Mouse (Mus musculus) megakaryocyte, embryonic 14.5 days (primary cell): ENCODE data around the gene Gm20379. TPM values are rescaled to one million over a fixed set of nuclear protein-coding genes. Genes with fewer than 3 reads are reported as not detected.

Experiments
- H3K27me3 ChIP-seq: replicated peaks from 2 replicates; pipeline ENCODE3; 2012; ENCODE audit warnings: inconsistent platforms
- H3K36me3 ChIP-seq: replicated peaks from 2 replicates; pipeline ENCODE3; 2012; ENCODE audit warnings: low read length, inconsistent platforms, mixed read lengths
- H3K4me1 ChIP-seq: 2 replicates; pipeline ENCODE4 v1.6.1; 2012; ENCODE audit warnings: inconsistent platforms
- H3K4me3 ChIP-seq: replicated peaks from 2 replicates; pipeline ENCODE3; 2012; ENCODE audit warnings: moderate library complexity, mild to moderate bottlenecking, inconsistent platforms
- H3K9me3 ChIP-seq: 2 replicates; pipeline ENCODE4 v1.6.1; 2012; ENCODE audit warnings: inconsistent platforms
- FLI1 ChIP-seq: IDR thresholded peaks from 2 replicates; pipeline ENCODE4 v1.6.1; 2012; ENCODE audit warnings: low read length, inconsistent platforms, mixed read lengths
- GATA1 ChIP-seq: IDR thresholded peaks from 3 replicates; pipeline ENCODE4 v1.6.1; 2012; ENCODE audit warnings: mixed read lengths, low read length, inconsistent platforms, borderline replicate concordance
- polyA plus RNA-seq: library from polyadenylated mRNA; stranded (reverse); fragments of >175 nt; gene quantifications from 2 replicates; pipeline ENCODE4 v1.2.3, GENCODE M21; 2012; ENCODE audit warnings: low replicate concordance; ENCODE audit not compliant: insufficient read depth

Gene Gm20379
- not detected in 2 replicates for polyA plus RNA-seq

- no peak within 1 kb of the TSS for H3K4me3 ChIP-seq
- TF ChIP-seq FLI1 (no peak), GATA1 (no peak)
- peaks cover 42% of the 10 kb centered on the region for H3K36me3 ChIP-seq
- 0 out of 2 replicates have a peak, but pooled peaks cover 3% of the 10 kb centered on the region for H3K9me3 ChIP-seq
- no peaks in the 10 kb centered on the region for H3K4me1 ChIP-seq
- H3K27me3 ChIP-seq = no peaks in the 10 kb centered on the region
These were observed at the start of gene Gm20379 for GRCm38 (mm10) chr13:92305680-92306079. Gene Gm20379 (plus strand): TSS chr13:92305980.

GRCm38 (mm10) chr13:92261329-92261728 lies 44.5 kb upstream of the Gm20379 start:
- H3K9me3 ChIP-seq = no peaks in the 10 kb centered on the region
- no peaks in the 10 kb centered on the region for H3K27me3 ChIP-seq
- TF ChIP-seq FLI1 (no peak), GATA1 (no peak)
- H3K4me1 ChIP-seq = peaks cover 4% of the 10 kb centered on the region
- H3K36me3 ChIP-seq = peaks cover 24% of the 10 kb centered on the region
- no peak overlapping the region for H3K4me3 ChIP-seq

DNA sequence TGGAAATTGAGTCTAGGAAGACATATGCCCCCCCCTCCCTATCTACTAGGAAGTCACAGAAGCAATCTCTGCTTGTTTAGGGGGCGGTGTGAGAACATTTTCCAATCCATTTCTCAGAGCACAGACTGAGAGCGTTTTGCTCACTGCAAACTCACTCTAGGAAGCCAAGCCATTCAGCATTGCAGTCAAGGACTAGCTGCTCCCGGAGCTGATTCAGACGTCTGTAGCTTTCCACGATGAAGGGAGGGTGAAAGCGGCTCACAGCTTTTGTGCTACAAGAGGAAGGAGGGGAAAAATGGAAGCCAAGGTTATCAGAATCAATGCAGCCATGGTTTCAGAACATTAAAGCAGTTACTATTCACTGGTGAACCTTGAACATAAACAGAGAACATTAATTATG lies 42.2 kb upstream of the Gm20379 start:
- Histone ChIP-seq H3K27me3 (no peaks in the 10 kb centered on the region), H3K36me3 (peaks cover 22% of the 10 kb centered on the region), H3K4me3 (no peak overlapping the region), H3K9me3 (no peaks in the 10 kb centered on the region), H3K4me1 (peaks cover 15% of the 10 kb centered on the region)
- TF ChIP-seq FLI1 (no peak), GATA1 (no peak)

GRCm38 (mm10) chr13:92267076-92267475 lies 38.7 kb upstream of the Gm20379 start:
- Histone ChIP-seq H3K4me1 (peaks cover 11% of the 10 kb centered on the region), H3K9me3 (no peaks in the 10 kb centered on the region), H3K36me3 (peaks cover 10% of the 10 kb centered on the region), H3K27me3 (no peaks in the 10 kb centered on the region), H3K4me3 (no peak overlapping the region)
- TF ChIP-seq FLI1 = no peak
- TF ChIP-seq GATA1 = no peak

DNA sequence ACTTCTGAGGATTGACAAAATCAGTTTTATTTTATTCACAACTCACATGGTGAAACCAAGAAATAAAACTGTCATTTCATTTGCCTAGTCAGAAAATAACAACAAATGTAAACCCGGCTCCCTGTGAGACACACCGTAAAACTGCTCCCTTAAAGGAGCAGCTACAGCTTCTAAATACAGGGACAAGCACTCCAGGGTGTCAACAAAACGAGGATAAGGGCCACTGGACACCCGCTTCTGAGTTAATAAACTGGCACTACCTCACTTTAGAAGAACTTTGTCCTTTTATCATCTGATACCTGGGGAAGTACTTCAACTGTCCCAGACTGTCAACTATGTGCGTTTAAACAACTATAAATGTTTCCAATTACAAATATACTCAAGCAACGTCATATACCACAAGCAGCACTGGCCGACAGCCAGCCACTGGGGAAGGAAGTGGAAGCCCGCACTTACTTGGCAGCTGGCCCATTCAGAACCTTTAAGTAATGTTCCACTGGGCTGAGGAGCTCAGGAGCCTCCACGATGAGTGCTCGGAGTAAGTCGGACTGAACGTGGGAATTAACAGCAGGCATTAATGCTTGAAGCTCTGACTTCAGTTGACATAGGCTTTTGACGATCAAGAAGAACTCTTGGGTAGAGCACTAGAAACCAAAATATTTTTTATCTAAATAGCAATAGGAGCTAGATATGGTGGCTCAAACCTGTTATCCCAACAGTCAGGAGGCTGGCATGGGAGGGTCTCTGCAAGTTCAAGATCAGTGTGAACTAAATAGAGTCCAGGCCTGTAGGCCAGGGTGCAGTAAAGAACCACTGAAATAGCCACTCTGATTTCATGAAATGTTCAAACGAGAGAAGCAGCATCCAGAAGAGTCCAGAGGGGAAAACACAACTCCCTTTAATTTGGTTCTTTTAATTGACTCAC lies 31.2 kb upstream of the Gm20379 start:
- H3K4me3 ChIP-seq = peak overlapping the region; percentile 17
- H3K36me3 ChIP-seq = peaks cover 18% of the 10 kb centered on the region
- TF ChIP-seq GATA1 = no peak
- TF ChIP-seq FLI1 = no peak
- H3K27me3 ChIP-seq = no peaks in the 10 kb centered on the region
- H3K9me3 ChIP-seq = no peaks in the 10 kb centered on the region
- H3K4me1 ChIP-seq = peaks cover 21% of the 10 kb centered on the region

DNA sequence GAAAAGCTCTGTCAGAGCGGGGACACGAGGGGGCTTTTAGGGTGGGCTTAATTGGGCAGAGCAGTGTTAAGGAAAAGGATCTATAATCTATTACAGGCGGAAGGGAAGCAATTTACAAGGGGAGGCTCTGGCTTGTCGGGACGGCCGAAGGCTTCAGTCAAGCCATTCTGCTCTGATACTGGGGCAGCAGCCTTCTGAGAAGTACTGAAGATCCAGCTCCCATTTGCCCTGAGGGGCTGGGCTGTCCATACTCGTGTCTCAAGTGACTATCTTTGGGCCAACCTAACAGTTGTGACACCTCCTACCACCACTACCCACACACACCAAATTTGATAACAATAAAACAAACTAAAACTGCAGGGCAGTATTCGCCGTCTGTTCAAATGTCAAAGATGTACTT lies 30.5 kb upstream of the Gm20379 start:
- Histone ChIP-seq H3K4me3 (no peak overlapping the region), H3K27me3 (no peaks in the 10 kb centered on the region), H3K4me1 (peaks cover 21% of the 10 kb centered on the region), H3K9me3 (no peaks in the 10 kb centered on the region), H3K36me3 (peaks cover 18% of the 10 kb centered on the region)
- TF ChIP-seq FLI1 (no peak), GATA1 (no peak)

- H3K9me3 ChIP-seq = no peaks in the 10 kb centered on the region
- no peak for TF ChIP-seq FLI1
- TF ChIP-seq GATA1 = no peak
- no peak overlapping the region for H3K4me3 ChIP-seq
These were observed 28.8 kb upstream of the Gm20379 start for GRCm38 (mm10) chr13:92277027-92277426.

GRCm38 (mm10) chr13:92291605-92292004 lies 14.2 kb upstream of the Gm20379 start:
- H3K36me3 ChIP-seq = peaks cover 47% of the 10 kb centered on the region
- no peaks in the 10 kb centered on the region for H3K9me3 ChIP-seq
- no peak for TF ChIP-seq GATA1
- TF ChIP-seq FLI1 = no peak
- H3K4me3 ChIP-seq = no peak overlapping the region
- H3K4me1 ChIP-seq = peaks cover 24% of the 10 kb centered on the region
- H3K27me3 ChIP-seq = no peaks in the 10 kb centered on the region

More at GRCm38 (mm10) chr13:92277027-92277426, 28.8 kb upstream of the Gm20379 start:
- peaks cover 26% of the 10 kb centered on the region for H3K36me3 ChIP-seq
- H3K4me1 ChIP-seq = peaks cover 21% of the 10 kb centered on the region
- no peaks in the 10 kb centered on the region for H3K27me3 ChIP-seq

- H3K9me3 ChIP-seq = no peaks in the 10 kb centered on the region
- H3K4me3 ChIP-seq = no peak overlapping the region
- peaks cover 23% of the 10 kb centered on the region for H3K4me1 ChIP-seq
- no peaks in the 10 kb centered on the region for H3K27me3 ChIP-seq
- TF ChIP-seq GATA1 (no peak), FLI1 (no peak)
- peaks cover 50% of the 10 kb centered on the region for H3K36me3 ChIP-seq
These were observed 11.9 kb upstream of the Gm20379 start for GRCm38 (mm10) chr13:92293883-92294282.

DNA sequence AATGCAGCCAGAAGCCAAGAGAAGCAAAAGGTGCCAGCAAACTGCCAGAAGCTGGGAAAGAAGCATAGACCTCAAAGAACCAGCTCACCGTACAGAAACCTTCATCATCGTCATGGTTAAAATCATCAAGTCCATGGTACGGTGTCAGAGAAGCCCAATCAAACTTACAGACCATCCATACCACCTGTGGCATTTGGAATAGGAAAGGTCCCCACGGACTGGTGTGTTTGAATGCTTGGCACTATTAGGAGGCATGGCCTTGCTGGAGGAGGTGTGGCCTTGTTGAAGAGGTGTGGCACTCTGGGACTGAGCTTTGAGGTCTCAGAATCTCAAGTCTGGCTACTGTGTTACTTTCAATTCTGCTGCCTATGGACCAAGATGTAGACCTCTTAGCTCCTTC lies 9.3 kb upstream of the Gm20379 start:
- H3K4me3 ChIP-seq = no peak overlapping the region
- TF ChIP-seq GATA1 (no peak), FLI1 (no peak)
- peaks cover 43% of the 10 kb centered on the region for H3K36me3 ChIP-seq
- H3K27me3 ChIP-seq = no peaks in the 10 kb centered on the region
- peaks cover 4% of the 10 kb centered on the region for H3K4me1 ChIP-seq
- no peaks in the 10 kb centered on the region for H3K9me3 ChIP-seq
